Mouse (Mus musculus): ENCODE measurements around the gene P3h2. TPM values are rescaled to one million over a fixed set of nuclear protein-coding genes. Genes with fewer than 3 reads are reported as not detected.

The P3h2 gene
- polyA plus RNA-seq (2017; shearing (Covaris generic)), result not detected

GRCm38 (mm10) chr16:26105115-26105974 is at the start of gene P3h2:
TSS of gene P3h2 (minus strand) at chr16:26105784.

Measured in effector memory CD4-positive, alpha-beta T cell, adult 5 months (primary cell).